Mouse (Mus musculus) 416B (cell line): ENCODE measurements around the gene Zfp282.
A peak's percentile ranks its signal among the peaks of the same experiment; 100 is the strongest.

ENCODE experiments used
- DNase-seq: peaks from one replicate; pipeline ENCODE4 v3.0.0; 2011; ENCODE audit warnings: low read depth

Gene Zfp282

DNA sequence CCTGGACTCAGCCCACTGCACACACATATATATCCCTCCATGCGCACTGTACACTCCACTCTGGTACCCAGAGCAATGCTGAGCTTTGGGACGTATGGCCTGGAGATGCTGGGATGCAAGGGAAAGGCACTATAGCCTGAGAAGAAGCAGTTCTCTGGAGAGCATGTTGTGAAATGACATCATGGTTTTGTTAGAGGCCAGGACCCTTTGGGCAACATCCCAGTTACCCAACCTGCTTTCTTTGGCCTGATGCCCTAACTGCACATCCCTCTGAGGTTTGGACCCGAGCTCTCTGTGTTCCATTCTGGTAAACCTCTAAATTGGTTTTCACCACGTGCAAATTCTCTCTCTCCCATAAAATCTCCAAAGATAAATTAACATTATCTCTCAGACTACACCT lies 26.6 kb downstream of the Zfp282 start:
- peak; percentile 35 for DNase-seq

DNA sequence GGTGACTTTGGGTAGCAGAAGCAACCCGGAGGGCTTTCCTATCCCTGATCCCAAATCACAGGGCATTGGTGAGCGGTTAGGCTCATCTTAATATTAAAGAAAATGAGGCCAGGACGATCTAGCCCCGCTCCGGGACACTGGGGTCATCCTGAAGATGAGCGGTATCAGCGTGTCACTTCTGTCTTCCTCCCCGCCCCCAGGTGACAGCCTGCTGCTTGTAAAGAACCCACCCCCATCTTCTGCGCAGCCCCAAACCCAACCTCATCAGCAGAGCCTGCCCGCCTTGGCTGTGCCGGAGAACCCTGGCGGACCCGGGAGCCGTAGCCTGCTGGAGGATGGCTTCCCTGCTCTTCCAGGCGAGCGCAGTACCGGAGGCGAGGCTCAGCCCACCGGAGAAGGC lies 27.4 kb downstream of the Zfp282 start:
- DNase-seq: no peak

DNA sequence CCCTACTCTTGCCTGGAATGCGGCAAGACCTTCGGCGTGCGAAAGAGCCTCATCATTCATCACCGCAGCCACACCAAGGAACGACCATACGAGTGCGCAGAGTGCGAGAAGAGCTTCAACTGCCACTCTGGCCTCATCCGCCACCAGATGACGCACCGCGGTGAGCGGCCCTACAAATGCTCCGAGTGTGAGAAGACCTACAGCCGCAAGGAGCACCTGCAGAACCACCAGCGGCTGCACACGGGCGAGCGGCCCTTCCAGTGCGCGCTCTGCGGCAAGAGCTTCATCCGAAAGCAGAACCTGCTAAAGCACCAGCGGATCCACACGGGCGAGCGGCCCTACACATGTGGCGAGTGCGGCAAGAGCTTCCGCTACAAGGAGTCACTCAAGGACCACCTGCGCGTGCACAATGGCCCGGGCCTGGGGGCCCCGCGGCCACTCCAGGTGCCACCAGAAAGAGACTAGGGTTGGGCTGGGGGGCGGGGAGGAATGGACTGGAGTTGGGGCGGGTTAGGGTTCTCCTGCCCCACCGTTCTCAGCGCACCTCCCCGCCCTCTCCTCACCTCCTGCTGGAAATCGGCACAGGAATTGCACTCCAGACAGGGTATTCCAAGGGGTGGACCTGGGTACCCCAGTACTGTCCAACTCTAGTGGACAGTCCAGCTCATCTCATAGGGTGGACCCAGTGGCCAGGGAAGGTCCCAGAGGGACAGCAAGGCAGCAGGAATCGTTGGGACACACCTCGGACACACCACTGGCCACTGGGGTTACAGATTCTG lies 28.1 kb downstream of the Zfp282 start:
- DNase-seq: no peak

DNA sequence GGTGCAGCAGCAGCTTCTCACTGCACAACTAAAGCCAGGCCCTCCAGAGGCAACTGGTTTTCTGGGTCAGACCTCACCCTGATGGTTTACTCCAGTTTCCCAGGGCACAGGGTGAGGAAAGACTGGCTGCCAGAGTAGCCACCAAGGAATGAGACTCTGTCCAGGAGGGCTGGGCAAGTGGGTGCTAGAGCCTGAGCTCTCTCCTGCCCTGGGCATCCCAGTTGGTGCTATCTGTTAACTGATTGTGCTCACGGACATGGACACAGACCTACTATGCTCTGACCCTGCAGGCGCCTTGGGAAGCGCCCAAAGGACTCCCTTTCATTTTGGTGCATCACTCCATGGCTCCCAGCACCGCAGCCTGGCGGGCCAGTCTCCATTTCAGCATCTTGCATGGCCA lies 29.3 kb downstream of the Zfp282 start:
- DNase-seq: no peak

DNA sequence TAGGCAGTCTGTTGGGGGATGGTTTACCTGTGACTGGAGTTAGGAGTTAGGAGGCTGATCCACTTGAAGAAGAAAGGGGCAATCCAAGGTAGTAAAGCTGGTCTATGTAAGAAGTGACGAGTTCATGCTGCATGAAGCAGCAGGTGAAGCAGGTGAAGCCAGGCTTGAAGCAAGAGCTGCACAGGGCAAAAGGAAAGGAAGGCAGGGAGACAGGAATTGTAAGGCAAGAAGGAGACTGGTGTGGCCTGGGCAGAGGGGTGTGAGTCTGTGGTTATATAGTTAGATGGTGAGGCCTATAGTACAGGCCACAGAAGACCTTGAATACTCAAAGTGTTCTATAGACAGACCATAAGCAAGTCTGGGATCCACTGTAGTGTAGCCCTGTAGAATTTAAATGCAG lies 32.0 kb downstream of the Zfp282 start:
- no peak for DNase-seq

DNA sequence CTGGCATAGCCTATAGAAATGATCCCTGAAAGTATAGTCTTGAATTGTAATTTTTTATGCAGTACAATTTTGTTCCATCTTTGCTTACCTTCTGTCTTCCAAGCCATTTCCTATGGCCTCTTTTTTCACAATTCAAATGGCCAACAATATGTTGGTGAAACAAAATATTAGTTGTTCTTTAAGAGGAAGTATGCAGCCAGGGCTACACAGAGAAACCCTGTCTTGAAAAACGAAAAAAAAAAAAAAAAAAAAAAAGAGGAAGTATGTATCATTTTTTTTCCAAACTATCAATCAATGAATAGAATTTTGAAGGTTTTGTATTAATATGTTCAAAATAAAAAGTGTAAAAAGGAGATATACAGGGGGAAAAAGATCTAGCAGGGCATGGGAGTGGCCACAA lies 34.6 kb downstream of the Zfp282 start:
- DNase-seq: no peak

DNA sequence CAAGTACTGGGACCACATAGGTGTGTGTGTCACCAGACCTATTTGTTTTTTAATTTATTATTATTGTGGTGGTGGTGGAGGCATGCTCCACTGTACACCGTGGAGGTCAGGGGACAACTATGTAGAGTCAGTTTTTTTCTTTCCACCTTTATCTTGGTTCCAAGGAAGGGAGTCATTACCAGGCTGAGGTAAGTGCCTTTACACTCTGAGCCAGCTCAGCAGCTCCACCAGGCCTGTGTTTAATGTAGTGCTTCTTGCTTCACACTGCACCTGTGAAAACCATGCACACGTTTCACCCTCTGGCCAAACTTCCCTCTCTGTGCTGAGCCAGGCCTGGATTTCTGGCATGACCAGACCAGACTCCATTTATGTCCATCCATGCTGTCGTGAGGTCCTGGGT lies 36.0 kb downstream of the Zfp282 start:
- no peak for DNase-seq

DNA sequence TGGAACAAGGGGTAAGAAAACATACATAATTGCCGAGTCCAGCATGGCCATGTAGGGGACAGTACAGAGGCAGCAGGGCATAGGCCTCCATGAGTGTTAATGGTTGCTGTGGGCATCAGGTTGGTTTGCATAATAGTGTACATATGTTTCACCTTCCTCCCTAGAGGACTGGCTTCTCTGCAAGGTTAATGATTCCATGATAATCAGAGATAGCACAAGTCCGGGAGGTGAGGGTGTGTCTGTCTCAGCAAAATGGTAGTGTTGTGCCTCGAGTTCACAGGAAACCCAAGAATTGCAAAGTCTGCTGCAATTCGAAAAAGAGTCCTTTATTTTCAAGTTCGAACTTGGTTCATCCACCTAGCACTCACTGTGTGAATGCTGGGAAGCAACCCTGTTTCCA lies 40.0 kb downstream of the Zfp282 start:
- DNase-seq: no peak

DNA sequence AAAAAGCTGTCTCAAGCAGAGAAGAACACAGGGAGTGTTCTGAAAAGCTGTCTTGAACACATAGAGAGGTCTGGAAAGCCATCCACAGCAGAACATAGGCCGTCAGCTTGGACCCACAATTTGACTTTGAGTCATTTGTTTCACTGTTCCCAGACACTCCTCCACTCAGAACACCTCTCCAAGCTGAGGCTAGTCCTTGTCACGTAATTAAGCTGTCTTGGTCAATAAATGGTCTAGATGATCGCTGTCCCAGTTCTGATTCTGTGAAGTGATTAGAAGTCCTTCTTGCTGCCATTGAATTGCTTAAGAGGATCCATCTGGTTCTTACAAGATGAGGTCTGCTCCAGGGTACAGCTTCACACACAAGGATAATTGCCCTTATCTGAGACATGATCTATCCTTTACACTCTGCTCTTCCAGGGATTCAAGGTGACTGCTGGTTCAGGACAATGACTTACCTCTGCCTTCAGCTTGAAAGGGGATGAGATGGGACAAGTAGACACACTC lies 41.8 kb downstream of the Zfp282 start:
- DNase-seq: no peak

DNA sequence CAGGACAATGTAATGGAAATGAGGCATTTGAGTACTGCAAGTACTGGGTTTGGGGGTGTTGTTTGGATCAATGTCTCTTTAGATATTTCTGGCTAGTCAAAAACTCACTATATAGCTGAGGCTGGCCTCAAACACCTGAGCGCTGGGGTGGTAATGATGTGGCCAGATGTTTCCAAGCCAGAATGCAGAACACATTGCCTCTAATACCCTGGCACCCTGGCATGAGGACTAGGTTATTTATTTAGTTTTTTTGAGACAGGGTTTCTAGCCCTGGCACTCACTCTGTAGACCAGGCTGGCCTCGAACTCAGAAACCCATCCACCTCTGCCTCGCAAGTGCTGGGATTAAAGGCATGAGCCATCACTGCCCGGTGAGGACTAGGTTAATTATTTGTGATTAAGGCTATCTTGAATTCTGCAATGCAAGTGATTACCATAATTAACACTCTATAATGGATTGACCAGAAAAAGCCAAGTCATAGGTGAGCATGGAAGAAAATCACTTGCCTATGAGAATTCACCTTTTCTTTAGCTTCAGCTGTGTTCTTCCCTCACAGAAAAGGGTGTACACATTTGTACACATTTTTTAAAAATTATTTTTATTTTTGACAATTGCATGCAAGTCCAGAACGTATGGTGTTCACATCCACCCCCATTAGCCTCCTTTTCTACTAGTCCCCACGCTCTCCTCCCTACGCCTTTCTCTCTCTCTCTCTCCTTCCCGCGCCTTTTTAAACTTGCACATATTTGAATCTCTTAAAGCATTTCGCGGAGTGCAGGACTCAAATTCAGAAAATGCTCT lies 42.8 kb downstream of the Zfp282 start:
- no peak for DNase-seq

DNA sequence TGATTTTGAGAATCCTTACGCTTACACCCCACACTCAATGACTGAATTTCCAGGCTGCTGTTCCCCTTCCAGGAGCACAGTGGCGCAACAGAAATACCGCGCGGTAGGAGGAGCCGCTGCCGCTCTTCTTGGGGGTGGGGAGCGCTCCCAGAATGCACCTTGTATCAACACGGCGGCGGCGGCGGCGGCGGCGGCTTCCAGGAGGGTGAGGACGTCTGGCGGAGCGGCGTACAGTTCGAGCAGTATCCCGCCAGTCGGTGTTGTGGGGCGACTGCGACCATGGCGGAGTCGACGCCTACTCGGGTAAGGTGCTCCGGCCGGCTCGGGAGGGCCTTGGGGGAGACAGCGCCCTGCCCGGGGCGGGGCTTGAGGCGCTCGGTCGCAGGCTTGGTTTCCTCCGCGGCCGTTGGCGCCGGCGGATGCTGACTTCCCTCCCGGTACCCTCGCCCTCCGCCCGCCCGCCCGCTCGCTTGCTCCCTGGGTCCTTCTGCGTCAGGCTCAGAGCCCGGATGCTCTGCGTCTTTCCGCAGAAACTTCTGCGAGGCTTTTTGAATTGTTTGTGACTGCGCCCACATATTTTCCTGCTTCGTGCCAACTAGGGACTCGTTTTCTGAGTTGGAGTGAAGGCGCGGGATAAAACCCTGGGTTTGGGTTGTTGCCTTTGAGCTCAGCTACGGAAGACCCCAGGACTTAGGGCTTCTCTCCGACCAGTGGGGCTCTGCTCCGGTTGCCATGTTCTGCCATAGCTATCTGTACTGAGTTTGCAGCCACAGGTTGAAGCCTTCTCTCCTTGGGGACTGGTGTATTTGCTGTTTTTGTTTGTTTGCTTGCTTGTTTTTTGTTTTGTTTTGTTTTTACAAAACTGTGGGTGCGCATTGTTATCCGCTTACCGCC lies 43.7 kb downstream of the Zfp282 start, which contains the start of gene Zfp212:
Zfp212 (plus strand) TSS at position 30 of the 894 bp plus-strand sequence.
- DNase-seq: peak; percentile 93

DNA sequence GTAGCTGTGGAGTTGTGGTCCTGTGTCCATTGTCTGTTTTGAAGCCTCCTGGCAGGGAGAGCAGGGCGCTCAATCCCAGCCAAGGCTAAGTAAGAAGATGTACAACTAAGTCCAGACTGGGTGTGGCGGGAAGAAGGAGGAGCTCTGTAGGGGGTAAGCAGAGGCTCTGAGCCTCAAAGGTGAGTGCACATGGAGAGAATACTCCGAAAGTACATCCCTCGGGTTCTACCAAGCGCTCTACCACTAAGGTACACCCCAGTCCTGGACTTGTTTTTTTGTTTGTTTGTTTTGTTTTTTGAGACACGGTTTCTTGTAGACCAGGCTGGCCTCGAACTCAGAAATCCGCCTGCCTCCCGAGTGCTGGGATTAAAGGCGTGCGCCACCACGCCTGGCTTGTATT lies 65.5 kb downstream of the Zfp282 start:
- DNase-seq: no peak

DNA sequence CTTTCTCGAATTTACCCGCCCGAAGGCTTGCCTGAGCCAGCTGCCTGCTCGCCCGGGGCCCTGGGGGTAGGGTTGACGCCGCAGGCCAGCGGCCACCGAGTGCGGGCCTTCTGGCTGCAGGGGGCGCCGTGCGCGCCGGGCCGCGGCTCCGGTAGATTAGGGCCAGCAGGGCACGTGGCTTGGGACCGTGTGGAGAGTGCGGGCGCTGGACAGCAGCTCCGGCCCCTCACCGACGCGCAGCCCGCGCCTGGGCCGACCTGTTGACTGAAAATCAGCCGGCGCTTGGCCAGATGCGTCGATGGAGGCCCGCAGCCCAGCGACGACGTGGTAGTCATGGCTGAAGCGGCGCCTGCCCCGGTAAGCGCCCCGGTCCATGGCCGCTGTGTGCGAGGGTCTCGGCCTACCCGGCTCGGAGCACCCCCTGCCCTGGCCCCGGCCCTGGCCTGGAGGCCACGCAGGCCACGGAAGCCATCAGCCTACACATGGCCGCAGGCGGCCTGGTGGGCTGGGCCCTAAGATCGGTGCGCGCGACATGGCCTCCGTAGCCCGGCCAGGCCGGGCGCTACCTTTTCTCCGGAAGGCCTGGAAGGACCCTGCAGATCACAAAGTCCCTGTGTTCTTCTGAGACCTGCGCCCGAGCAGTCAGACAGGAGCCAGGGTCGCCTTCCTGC lies 66.2 kb downstream of the Zfp282 start:
- no peak for DNase-seq

DNA sequence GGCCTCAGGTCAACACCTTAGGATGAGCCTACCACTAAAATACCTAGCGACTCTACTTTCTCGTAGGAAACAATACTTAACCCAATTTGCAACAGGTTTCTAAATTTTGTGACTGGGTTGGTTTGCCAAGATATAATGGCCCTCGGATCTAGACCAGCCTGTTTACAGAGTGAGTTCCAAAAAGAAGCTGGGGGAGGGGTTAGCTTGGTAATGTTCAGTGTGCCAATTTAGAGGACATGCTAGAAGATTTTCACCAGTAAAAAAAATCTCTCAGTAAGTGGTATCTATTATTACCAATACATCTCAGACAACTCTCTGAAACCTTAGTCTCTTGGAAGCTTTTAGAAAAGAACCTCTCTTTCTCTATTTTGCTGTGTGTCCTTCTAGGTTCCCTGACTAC lies 66.7 kb downstream of the Zfp282 start:
- no peak for DNase-seq

DNA sequence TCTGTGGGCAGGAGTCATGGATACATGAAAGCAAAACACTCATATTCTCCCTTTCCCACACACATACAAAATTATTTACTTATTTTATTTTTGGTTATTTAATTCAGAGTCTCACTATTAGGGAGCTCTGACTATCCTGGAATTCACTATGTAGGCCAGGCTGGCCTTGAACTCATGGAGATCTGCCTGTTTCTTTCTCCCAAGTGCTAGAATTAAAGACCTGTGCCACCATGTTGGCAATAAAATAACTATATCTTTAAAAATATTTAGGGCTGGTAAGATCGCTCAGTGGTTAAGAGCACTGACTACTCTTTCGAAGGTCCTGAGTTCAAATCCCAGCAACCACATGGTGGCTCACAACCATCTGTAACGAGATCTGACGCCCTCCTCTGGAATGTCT lies 70.4 kb downstream of the Zfp282 start:
- DNase-seq: no peak

DNA sequence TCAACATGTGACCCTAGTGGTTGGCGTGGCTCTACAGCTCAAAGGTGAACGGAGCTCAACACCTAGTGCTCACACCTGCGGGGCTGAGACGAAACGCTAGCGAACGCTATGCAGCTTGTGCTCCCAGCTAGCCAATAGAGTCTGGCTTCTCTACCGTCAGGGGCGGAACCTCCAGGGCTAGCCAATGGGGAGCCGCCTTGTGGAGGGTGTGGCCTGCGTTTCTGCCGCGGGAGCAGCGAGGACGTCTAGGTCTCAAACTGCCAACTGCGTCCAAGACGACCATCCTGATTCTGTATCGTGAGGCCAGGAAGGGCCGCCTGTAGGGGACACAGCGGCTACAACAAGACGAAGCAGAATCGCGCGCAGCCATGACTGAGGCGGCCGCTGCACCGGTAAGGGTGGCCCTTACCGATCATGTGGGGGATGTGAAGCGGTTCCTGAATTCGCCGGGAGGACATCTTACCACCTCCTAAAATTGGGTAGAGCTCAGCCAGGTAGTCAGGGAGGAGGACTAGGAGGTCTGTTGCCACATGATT lies 76.3 kb downstream of the Zfp282 start, which contains the start of gene Zfp956:
Zfp956 (plus strand) TSS at position 200 of the 536 bp plus-strand sequence.
- DNase-seq: peak; percentile 94

DNA sequence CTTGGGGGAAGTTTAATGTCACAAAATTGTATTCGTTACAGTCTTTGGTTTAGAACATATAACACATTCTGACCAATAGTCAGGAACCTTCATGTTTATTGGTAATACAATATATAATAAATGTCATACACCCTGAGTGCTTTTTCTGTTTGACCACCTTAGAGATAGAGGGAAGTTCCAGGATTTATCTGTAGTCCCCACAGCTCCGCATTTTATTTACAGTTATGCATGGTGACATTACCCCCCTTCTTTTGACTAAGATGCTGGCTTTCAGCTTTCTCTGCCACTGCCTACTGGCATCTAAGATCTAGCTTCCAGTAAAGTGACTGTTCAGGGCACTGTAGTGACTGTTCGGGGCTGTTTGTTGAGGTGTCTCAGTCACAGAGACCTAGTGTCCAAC lies 77.4 kb downstream of the Zfp282 start:
- no peak for DNase-seq

DNA sequence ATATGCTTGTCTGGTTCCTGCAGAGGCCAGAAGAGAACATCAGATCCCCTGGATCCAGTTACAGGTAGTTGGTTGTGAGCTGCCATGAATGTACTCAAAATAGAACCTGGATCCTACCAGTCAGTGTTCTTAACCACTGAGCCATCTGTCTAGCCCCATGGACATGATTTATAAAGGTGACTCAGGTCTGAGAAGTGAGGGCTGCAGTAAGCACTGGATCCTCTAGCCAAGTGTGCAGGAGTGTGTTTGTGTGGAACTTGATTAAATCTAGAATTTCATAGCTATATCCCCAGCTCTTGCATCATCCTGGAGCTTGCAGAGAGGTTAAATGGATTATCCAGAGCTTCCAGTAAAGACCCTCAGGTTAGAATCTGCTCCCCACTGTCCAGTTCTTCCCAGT lies 80.8 kb downstream of the Zfp282 start:
- no peak for DNase-seq
